In genomic region chr4:102866531-102866930, GRCm38 (mm10) we compare ENCODE assay signal across 35 mouse cellular contexts.
"Had no signal": no experiment of that assay in that cellular context is flagged by ENCODE, and none has a peak within 500 bp of the region (broad histone marks: within the 10 kb centered on the region; RNA-seq: fewer than 3 reads in every experiment).

No protein-coding gene starts in this region.

- DNase-seq: heart, postnatal 10 days; heart, postnatal 14 days; heart, postnatal 36 days; heart, postnatal 4 days; kidney, adult 11 months; kidney, adult 18-20 months; kidney, adult 2 months; kidney, adult 8-10 months; kidney, adult 9 months; kidney, postnatal 10 days; kidney, postnatal 14 days; kidney, postnatal 25 days; kidney, postnatal 36 days; kidney, postnatal 4 days; layer of hippocampus, adult 9-11 months; layer of hippocampus, postnatal 36 days had no signal

- H3K36me3 ChIP-seq: heart, embryonic 10.5 days; heart, embryonic 12.5 days; heart, embryonic 13.5 days; heart, embryonic 15.5 days; hindbrain, embryonic 10.5 days; hindbrain, embryonic 12.5 days; intestine, embryonic 15.5 days; kidney, embryonic 15.5 days had no signal

- H3K4me3 ChIP-seq: heart, embryonic 10.5 days; heart, embryonic 12.5 days; heart, embryonic 13.5 days; heart, embryonic 15.5 days; hindbrain, embryonic 10.5 days; hindbrain, embryonic 12.5 days; hindbrain, embryonic 13.5 days; hindbrain, embryonic 15.5 days; intestine, embryonic 15.5 days; kidney, embryonic 15.5 days; layer of hippocampus, adult 2 months had no signal

- H3K4me1 ChIP-seq: hindbrain, embryonic 13.5 days; hindbrain, embryonic 15.5 days; intestine, embryonic 15.5 days; kidney, embryonic 15.5 days had no signal

- H3K4me2 ChIP-seq: heart, embryonic 11.5 days; heart, embryonic 12.5 days; heart, embryonic 13.5 days; heart, embryonic 15.5 days; hindbrain, embryonic 12.5 days; hindbrain, embryonic 13.5 days; hindbrain, embryonic 14.5 days; hindbrain, embryonic 15.5 days; intestine, embryonic 15.5 days; kidney, embryonic 15.5 days had no signal

- ATAC-seq: hindbrain, embryonic 16.5 days; hindbrain, postnatal 0 days; inflammation-experienced regulatory T-cells, adult 6 months; intestine, embryonic 15.5 days; intestine, embryonic 16.5 days; intestine, postnatal 0 days had no signal

- H3K27me3 ChIP-seq: heart, embryonic 12.5 days; heart, embryonic 13.5 days; heart, embryonic 15.5 days; hindbrain, embryonic 12.5 days; hindbrain, embryonic 13.5 days; hindbrain, embryonic 15.5 days; intestine, embryonic 15.5 days; kidney, embryonic 15.5 days had no signal

- H3K27ac ChIP-seq: heart, embryonic 10.5 days; heart, embryonic 13.5 days; heart, embryonic 15.5 days; hindbrain, embryonic 10.5 days; hindbrain, embryonic 12.5 days; hindbrain, embryonic 13.5 days; hindbrain, embryonic 14.5 days; hindbrain, embryonic 15.5 days; hindbrain, postnatal 0 days; intestine, embryonic 15.5 days; kidney, embryonic 15.5 days; kidney, postnatal 0 days; layer of hippocampus, adult 2 months had no signal

- H3K9me3 ChIP-seq: heart, embryonic 10.5 days; heart, embryonic 12.5 days; heart, embryonic 13.5 days; heart, embryonic 15.5 days; hindbrain, embryonic 10.5 days; hindbrain, embryonic 12.5 days; hindbrain, embryonic 13.5 days; hindbrain, embryonic 15.5 days; intestine, embryonic 15.5 days; kidney, embryonic 15.5 days had no signal

- H3K9ac ChIP-seq: heart, embryonic 12.5 days; heart, embryonic 13.5 days; heart, embryonic 15.5 days; hindbrain, embryonic 12.5 days; hindbrain, embryonic 13.5 days; hindbrain, embryonic 14.5 days; hindbrain, embryonic 15.5 days; intestine, embryonic 15.5 days; kidney, embryonic 15.5 days had no signal
